Mouse (Mus musculus): Measurements from ENCODE around the gene Rexo1.

Gene Rexo1

DNA sequence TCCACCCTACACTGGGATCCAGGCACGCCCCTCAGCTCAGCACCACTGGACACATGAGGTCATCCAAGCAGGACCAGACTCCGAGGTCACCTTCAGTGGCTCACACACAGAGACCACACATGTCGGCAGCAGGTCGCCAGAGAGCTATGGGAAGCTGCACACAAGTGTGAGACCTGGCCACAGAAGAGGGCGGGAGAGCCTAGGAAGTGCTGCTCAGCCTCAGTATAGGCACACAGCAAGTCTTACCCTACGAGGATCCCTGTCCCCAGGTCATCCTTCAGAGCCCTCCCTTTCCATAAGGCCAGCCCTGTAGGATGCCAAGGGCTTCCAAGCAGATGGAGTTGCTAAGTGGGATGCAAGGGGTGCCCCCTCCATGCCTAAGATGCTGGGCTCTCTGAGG, 7.4 kb downstream of the Rexo1 start:
- DNase-seq (ENCODE audit: low spot score), result no peak

GRCm38 (mm10) chr10:80553575-80553974, 7.8 kb downstream of the Rexo1 start:
- DNase-seq (ENCODE audit: low spot score), result no peak

DNA sequence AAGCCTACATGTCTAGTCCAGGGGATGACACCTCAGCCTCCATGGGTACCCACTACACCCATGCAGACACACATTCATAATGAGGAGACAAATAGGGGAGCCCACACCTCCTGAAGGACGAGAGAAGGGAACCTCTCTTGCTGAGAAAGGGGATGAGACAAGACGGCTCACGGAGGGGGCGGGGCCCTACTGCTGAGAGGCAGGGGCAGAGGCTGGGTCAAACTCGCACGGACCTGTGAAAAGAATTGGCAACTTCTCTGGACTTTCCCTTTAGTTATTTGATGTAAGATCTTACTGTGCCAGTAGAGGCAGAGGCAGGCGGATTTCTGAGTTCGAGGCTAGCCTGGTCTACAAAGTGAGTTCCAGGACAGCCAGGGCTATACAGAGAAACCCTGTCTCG, 9.0 kb downstream of the Rexo1 start:
- DNase-seq (ENCODE audit: low spot score), result no peak

DNA sequence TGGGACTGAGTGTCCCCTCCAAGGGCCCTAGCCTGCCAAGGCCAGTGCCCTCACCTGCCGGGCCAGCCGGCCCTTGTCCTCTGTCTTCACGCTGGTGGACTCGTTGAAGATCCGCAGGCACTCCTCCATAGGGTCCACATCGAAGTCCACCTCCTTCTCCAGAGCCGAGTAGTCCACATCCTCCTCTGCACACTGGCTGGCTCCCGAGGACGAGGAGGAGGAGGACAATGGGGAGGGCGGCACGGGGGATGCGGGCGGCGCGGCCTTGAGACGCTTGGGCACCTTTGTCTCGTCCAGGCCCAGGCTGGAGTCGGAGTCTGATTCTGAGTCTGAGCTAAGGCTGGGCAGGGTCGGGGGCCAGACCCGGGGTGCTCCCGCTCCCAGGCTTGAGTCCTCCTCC, 12.1 kb downstream of the Rexo1 start:
- no peak for DNase-seq (ENCODE audit: low spot score)

DNA sequence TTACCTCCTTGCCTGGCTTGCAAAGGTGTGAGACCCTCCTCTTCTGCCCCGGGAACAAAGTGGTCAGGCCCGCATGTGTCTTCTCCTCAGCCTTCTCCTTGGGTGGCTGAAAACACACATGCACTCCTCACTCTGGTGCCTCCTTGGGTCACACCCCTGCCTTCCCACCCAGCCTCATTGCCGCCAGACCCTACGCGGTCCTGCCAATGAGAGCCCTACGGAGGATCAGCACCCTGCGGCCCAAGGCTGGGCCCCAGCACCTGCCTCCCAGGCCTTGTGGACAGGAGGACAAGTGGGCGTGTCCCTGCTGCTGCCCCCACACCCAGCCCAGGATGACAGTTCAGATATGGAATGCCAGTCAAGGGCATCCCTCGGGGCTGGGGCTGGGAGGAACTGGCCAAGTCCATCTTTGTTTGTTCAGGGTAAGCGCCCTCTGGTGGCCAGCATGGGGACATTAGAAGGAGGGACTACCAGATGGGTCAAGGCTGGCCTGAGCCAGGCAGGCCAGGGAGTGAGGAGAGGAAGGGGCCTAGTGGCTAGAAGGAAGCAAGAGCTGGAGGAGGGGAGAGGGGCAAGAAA, 12.8 kb downstream of the Rexo1 start:
- no peak for DNase-seq (ENCODE audit: low spot score)

GRCm38 (mm10) chr10:80547539-80547938, 13.8 kb downstream of the Rexo1 start:
- no peak for DNase-seq (ENCODE audit: low spot score)

GRCm38 (mm10) chr10:80546945-80547344, 14.4 kb downstream of the Rexo1 start:
- no peak for DNase-seq (ENCODE audit: low spot score)

- DNase-seq (ENCODE audit: low spot score), result no peak
Observed at GRCm38 (mm10) chr10:80545590-80545989, 15.8 kb downstream of the Rexo1 start.

DNA sequence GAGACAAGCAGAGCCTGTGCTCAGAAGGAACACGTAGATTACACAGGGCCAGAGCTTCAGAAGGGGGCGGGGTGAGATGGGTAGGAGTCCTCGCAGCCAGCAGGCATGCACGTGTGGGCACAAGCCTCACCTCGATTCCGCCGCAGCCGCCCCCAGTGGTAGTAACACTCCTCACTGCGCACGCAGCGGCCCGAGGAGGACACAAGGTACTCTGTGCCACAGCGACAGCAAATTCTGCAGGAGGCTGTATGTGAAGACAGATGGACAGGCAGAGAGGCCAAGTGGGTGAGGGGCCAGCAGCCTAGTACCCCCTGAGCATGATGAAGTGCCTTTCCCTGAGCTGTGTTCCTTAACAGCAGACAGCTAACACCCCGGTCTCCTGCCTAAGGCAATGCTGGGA, 17.5 kb downstream of the Rexo1 start:
- DNase-seq (ENCODE audit: low spot score), result no peak

- DNase-seq (ENCODE audit: low spot score), result no peak
Observed at GRCm38 (mm10) chr10:80539493-80539892, 21.9 kb downstream of the Rexo1 start.

DNA sequence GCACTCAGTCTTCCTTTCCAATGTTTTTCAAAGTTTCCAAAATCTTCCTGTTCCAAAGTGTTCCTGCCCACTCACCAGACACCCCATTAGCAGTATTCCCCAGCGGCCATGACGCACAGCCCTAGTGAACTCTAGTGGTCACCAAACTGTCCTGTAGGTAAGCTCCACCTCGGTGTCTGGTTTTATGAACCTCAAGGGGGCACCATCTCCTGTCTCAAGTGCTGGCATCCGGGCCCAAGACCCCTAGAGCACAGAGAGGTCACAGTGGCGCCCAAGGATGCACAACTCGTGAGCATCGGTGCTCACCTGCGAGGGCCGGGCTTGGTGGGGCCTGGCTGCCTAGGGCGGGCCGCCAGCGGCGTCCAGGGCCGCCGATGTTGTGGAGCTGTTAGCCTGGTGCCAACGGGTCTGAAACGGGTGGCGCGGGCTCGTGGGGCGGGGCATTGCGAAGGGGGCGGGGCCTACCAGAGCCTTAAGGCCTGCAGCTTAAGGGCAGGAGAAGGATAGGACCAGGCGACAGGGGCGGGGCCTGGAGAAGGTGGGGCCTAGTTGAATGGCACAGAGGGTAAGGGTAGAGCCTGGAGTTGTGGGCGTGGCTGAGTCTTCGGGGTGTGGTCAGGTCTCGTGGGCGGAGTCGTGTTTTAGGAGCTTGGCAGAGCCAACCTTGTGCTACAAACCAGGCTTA, 22.5 kb downstream of the Rexo1 start, which contains the start of gene Atp8b3:
Gene Atp8b3 (minus strand): TSS at position 415 of the 685 bp plus-strand sequence.
- peak; percentile 45 for DNase-seq (ENCODE audit: low spot score)

GRCm38 (mm10) chr10:80538180-80538579, 23.2 kb downstream of the Rexo1 start:
- no peak for DNase-seq (ENCODE audit: low spot score)

DNA sequence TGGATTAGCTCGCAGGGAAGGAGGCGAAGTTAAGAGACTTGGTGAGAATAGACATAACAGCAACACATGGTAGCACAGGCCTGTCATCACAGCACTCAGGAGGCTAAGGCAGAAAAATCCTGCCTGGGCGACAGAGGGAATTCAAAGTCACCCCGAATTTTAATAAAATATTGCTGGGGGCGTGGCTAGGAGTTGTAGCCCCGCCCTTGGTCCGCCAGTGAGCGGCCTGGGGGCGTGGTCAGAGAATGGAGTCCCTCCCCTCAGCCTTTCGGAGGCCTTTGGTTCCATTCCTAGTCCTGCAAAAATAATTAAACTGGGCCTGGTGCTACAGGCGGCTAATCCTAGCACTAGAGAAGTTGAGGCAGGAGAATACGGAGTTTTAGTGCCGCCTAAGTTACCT, 25.6 kb downstream of the Rexo1 start:
- no peak for DNase-seq (ENCODE audit: low spot score)

GRCm38 (mm10) chr10:80535071-80535470, 26.3 kb downstream of the Rexo1 start:
- no peak for DNase-seq (ENCODE audit: low spot score)

DNA sequence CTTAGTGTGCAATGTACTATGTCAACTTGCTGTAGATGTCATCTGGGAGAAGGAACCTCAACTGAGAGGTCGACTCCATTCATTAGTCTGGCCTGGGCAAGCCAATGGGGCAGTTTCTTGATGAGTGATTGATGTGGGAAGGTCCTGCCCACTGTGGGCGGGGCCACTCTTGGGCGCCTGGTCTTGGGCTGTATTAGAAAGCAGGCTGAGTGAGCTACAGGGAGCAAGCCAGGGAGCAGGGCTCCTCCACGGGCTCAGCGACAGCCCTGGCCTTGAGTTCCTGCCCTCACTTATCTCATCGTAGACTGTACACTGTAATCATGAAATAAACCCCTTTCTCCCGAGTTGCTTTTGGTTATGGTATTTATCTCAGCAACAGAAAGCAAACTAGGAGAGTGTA, 27.7 kb downstream of the Rexo1 start:
- DNase-seq (ENCODE audit: low spot score), result no peak

GRCm38 (mm10) chr10:80532783-80533182, 28.6 kb downstream of the Rexo1 start:
- DNase-seq (ENCODE audit: low spot score), result no peak

- DNase-seq (ENCODE audit: low spot score), result no peak
Observed at GRCm38 (mm10) chr10:80526172-80526571, 35.2 kb downstream of the Rexo1 start.

DNA sequence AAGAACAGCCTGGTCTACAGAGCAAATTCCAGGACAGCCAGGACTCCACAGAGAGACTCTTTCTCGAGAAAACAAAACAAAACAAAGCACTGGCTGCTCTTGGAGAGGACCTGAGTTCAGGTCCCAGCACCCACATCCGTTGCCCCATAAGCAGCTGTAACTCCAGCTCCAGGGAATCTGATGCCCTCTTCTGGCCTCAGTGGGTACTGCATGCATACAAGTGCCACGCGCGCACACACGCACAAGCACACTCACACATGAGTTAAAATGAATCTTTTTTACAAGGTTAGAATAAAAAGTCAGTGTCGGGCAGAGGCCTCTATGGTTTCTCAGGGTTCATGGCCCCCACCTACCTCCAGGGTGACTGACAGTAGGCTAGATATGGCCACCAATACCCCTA, 38.1 kb downstream of the Rexo1 start:
- DNase-seq (ENCODE audit: low spot score), result no peak

- no peak for DNase-seq (ENCODE audit: low spot score)
Observed at GRCm38 (mm10) chr10:80519287-80519686, 42.1 kb downstream of the Rexo1 start.

DNA sequence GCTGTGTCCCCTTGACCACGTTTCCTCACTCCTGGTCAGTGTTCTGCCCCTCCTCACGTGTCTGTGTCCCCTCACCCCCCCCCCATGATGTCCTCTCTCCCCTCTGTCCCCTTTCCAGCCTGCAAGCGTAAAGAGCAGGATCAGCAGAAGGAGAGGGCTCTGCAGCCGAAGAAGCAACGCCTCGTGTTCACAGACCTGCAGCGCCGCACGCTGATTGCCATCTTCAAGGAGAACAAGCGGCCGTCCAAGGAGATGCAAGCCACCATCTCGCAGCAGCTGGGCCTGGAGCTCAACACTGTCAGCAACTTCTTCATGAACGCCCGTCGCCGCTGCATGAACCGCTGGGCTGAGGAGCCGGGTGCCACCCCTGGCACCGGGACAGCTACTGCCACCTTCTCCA, 47.6 kb downstream of the Rexo1 start:
- DNase-seq (ENCODE audit: low spot score), result no peak

GRCm38 (mm10) chr10:80510273-80510660, 51.1 kb downstream of the Rexo1 start:
- DNase-seq (ENCODE audit: low spot score), result no peak

DNA sequence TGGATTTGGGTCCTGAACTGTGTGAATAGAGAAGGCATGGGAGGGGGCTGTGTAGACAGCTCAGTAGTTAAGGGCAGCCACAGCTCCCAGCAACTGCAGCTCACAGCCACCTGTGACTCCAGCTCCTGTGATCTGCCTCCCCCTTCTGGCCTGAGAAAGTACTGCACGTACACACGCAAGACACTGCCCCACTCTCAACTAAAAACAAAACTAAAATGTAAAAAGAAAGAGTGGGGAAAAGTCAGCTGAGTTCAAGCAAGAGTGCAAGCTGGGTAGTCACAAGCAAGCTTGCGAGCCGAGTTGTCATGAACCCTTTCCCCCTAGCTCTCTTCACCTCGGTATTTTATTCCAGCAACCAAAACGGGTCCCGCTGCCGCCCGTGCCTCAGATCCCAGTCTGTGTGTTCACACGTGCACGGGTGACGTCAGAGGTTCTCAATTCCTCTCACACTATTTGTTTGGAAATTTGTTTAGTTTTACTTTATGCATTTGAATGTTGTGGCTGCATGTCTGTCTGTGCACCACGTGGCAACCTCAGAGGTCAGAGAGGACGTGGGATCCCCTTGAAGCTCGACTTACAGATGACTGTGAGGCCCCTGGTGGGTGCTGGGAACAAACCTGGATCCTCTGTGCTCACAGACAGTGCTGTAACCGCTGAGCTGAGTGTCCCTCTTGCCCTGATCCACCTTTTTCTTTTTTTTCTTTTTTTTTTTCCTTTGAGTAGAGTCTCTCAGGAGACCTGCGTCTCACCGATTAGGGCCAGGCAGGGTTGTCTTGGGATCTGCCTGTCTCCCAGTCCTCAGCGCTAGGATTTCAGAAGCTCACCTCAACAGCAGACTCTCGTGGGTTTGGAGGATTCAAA, 51.7 kb downstream of the Rexo1 start:
- DNase-seq (ENCODE audit: low spot score), result peak; percentile 82

- peak; percentile 47 for DNase-seq (ENCODE audit: low spot score)
Observed at GRCm38 (mm10) chr10:80506222-80506621, 55.1 kb downstream of the Rexo1 start.
